Mouse (Mus musculus): ENCODE measurements around the gene Kif5c. TPM values are rescaled to one million over a fixed set of nuclear protein-coding genes. Genes with fewer than 3 reads are reported as not detected.

Gene Kif5c
- polyA plus RNA-seq, 1 experiment: 8.6 TPM

DNA sequence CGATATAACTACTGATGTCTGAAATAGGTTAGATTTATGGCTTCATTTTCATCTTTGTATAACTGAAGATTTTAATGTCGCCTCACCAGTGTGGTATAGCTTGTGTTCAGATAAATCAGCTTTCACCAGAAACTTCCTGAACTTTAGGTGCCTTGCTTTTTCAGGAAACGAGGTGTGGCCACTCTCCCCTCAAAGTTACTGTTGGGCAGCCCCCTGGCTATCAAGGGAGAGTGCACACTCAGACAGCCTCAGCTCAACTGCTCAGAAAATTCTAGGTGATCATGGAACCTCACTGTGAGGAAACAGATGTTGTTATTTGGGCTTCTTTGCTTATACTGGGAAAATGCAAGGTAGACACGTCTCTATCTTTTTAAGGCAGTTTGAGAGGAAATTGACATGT is 194.1 kb downstream of the Kif5c start:
- no peak overlapping the region for H3K27ac ChIP-seq (ENCODE audit: insufficient read depth, low read length)
- H3K4me3 ChIP-seq (ENCODE audit: insufficient read depth, low read length): no peak overlapping the region
- peaks cover 2% of the 10 kb centered on the region; the same call in 1 of the 2 replicates for H3K4me1 ChIP-seq (ENCODE audit: control insufficient read depth, insufficient read depth, low read length)
- TF ChIP-seq POLR2A (IDR thresholded peaks at IDR 0.05; ENCODE audit: low read depth, low read length): no peak
- no peak for TF ChIP-seq CTCF (IDR thresholded peaks at IDR 0.05; ENCODE audit: borderline replicate concordance, insufficient read depth, low read length)

DNA sequence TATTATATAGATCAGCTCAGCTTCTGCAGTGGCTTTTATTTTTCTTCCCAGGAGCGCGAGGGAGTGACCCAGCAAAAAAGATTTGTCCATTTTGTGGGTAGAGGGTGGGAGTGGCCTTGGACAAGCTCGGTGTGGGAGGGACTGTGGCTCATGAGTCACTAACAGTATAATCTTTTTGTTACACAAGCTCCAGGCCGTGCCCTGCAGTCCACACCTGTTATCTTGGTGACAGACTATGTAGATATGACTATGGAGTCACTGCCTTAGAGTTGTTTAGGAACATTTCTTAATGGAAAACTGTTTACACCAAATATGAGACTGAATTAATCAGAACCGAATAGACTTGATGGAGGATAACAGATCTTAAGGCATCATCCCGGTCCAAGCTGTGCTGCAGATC is 194.9 kb downstream of the Kif5c start:
- Histone ChIP-seq H3K27ac (ENCODE audit: insufficient read depth, low read length) (no peak overlapping the region), H3K4me1 (ENCODE audit: control insufficient read depth, insufficient read depth, low read length) (peaks cover 2% of the 10 kb centered on the region; the same call in 1 of the 2 replicates)
- no peak for TF ChIP-seq CTCF (IDR thresholded peaks at IDR 0.05; ENCODE audit: borderline replicate concordance, insufficient read depth, low read length)
- no peak for TF ChIP-seq POLR2A (IDR thresholded peaks at IDR 0.05; ENCODE audit: low read depth, low read length)

DNA sequence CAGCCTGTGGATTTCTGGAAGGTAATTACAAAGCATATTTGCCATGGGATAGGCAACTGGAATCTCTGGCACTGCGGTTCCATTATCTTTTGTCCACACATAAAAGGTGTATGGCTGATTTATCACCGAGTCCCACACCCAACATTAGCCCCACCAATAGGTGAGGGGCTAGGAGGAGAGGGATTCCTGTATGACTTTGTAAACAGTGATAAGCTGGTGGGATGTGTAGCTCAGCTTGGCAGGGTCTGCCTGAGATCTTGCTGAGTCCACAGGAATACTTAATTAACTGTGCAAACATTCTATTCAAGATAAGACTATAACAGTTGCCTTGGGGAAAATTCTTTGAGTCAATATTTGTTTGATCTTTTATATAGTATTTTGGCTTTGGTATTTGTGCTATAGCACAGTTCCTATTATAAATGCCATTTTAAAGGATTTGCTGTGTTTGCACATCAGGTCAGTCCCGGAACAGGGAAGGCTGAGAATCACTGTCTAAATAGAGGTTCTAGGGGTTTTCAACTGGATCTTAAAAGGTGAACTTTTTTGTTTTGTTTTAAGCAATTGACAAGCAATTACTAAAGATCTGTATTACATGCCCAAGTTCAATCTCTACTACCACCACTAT is 196.7 kb downstream of the Kif5c start:
- Histone ChIP-seq H3K27ac (ENCODE audit: insufficient read depth, low read length) (no peak overlapping the region), H3K4me1 (ENCODE audit: control insufficient read depth, insufficient read depth, low read length) (peaks cover 2% of the 10 kb centered on the region; the same call in 1 of the 2 replicates), H3K4me3 (ENCODE audit: insufficient read depth, low read length) (no peak overlapping the region)
- TF ChIP-seq POLR2A (IDR thresholded peaks at IDR 0.05; ENCODE audit: low read depth, low read length) (no peak), CTCF (IDR thresholded peaks at IDR 0.05; ENCODE audit: borderline replicate concordance, insufficient read depth, low read length) (no peak)

More for the DNA sequence above, 194.9 kb downstream of the Kif5c start:
- H3K4me3 ChIP-seq (ENCODE audit: insufficient read depth, low read length): no peak overlapping the region

DNA sequence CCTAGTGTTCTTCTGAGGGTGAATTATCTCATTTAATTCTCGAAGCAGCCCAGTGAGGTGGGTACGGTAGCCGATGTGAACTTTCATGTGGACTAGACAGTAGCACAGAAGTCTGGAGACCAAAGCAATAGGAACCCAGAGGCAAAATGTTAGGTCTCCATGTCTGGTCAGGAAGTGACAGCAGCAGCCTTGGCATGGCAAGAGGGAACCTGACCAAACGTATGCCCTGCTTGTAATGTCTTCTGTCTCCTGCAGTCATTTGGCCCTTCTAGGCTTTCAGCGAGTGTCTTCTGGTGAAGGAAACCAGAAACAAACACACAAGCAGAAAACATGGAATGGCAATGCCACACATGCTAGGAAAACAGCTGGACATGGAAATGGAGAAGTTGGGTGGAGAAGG is 197.5 kb downstream of the Kif5c start:
- Histone ChIP-seq H3K4me1 (ENCODE audit: control insufficient read depth, insufficient read depth, low read length) (peaks cover 2% of the 10 kb centered on the region; the same call in 1 of the 2 replicates), H3K4me3 (ENCODE audit: insufficient read depth, low read length) (no peak overlapping the region), H3K27ac (ENCODE audit: insufficient read depth, low read length) (no peak overlapping the region)
- TF ChIP-seq POLR2A (IDR thresholded peaks at IDR 0.05; ENCODE audit: low read depth, low read length) (no peak), CTCF (IDR thresholded peaks at IDR 0.05; ENCODE audit: borderline replicate concordance, insufficient read depth, low read length) (no peak)

DNA sequence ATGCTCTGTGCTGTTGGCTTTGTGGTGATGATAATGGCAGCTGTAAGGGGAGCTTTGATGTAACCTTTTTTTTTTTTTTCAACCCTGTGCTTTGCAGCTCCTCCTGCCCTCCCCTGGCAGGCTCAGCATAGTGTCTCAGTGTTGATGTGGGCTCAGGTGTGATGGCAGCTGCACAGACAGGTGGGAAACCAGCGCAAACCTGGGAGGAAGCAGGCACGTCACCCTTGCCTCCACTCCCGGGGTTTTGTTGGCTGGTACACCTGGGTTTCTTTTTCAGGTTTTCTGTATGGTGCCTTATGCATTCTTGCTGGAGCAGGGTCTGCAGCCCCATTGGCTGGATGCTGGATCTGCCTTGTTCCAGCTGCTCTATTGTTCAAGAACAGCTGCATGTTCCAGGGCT is 198.1 kb downstream of the Kif5c start:
- no peak for TF ChIP-seq CTCF (IDR thresholded peaks at IDR 0.05; ENCODE audit: borderline replicate concordance, insufficient read depth, low read length)
- no peak for TF ChIP-seq POLR2A (IDR thresholded peaks at IDR 0.05; ENCODE audit: low read depth, low read length)
- no peak overlapping the region for H3K4me3 ChIP-seq (ENCODE audit: insufficient read depth, low read length)
- no peak overlapping the region for H3K27ac ChIP-seq (ENCODE audit: insufficient read depth, low read length)
- H3K4me1 ChIP-seq (ENCODE audit: control insufficient read depth, insufficient read depth, low read length): peaks cover 2% of the 10 kb centered on the region; the same call in 1 of the 2 replicates

DNA sequence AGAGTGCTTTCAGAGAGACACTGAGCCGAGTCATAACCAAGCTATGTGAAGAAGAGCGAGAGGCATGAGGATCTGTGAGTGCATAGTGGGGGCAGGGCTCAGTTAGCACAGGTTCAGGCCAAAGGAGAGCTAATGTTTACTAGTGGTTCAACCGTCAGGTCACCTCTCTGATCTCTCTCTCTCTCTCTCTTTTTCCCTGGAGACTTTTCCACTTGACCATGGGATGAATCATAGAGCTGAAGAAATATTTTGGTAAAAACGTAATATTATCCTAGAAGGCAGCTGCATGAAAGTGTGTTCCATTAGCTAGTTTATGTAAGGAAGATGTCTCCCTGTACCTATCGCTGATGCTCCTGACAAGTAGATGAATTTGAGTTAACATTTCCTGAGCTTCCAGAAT is 199.0 kb downstream of the Kif5c start:
- H3K27ac ChIP-seq (ENCODE audit: insufficient read depth, low read length): no peak overlapping the region
- no peak for TF ChIP-seq CTCF (IDR thresholded peaks at IDR 0.05; ENCODE audit: borderline replicate concordance, insufficient read depth, low read length)
- no peak for TF ChIP-seq POLR2A (IDR thresholded peaks at IDR 0.05; ENCODE audit: low read depth, low read length)
- H3K4me3 ChIP-seq (ENCODE audit: insufficient read depth, low read length): no peak overlapping the region
- H3K4me1 ChIP-seq (ENCODE audit: control insufficient read depth, insufficient read depth, low read length): peaks cover 2% of the 10 kb centered on the region; the same call in 1 of the 2 replicates

DNA sequence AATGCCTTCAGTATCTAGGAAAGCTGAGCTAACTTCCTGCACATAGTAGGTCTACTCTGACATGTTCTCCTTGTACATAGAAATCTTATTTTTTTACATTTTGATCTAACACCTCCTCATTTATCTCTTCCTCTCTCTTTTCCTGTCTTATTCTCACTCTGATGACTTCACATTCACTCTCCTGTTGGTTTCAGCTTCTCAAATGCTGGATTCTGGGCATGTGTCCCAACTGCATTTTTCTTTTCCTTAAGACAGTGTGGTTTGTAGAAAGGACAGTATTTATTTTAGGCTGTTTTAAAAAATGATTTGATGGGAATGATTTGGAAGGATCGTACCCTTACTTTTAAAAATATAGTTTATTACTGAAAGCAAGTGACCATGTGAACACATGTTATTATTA is 203.2 kb downstream of the Kif5c start:
- H3K4me3 ChIP-seq (ENCODE audit: insufficient read depth, low read length): no peak overlapping the region
- no peak overlapping the region for H3K27ac ChIP-seq (ENCODE audit: insufficient read depth, low read length)
- no peaks in the 10 kb centered on the region; the same call in 1 of the 2 replicates for H3K4me1 ChIP-seq (ENCODE audit: control insufficient read depth, insufficient read depth, low read length)
- no peak for TF ChIP-seq CTCF (IDR thresholded peaks at IDR 0.05; ENCODE audit: borderline replicate concordance, insufficient read depth, low read length)
- TF ChIP-seq POLR2A (IDR thresholded peaks at IDR 0.05; ENCODE audit: low read depth, low read length): no peak

Other genes starting within 250 kb of the Kif5c start
- 30.4 and 33.5 TPM in 2 replicates for gene Epc2, start 167.8 kb upstream of the Kif5c start, polyA plus RNA-seq (2011; ENCODE audit: insufficient read length, low read depth, missing spikeins)
- not detected in 2 replicates for gene Lypd6b, start 168.4 kb downstream of the Kif5c start, polyA plus RNA-seq (2011; ENCODE audit: insufficient read length, low read depth, missing spikeins)